Mouse (Mus musculus) gonadal fat pad, adult 2 months (tissue): ENCODE results near the gene 1700003F12Rik. TPM values are rescaled to one million over a fixed set of nuclear protein-coding genes. Genes with fewer than 3 reads are reported as not detected.

Source experiments
- DNase-seq: peaks from one replicate; pipeline ENCODE4 v3.0.0-alpha.2; 2012; ENCODE audit warnings: low read depth
- polyA plus RNA-seq: library from polyadenylated mRNA; depleted of rRNA; stranded (reverse); fragments of >200 nt; gene quantifications from 2 replicates; pipeline ENCODE4 v1.2.3, GENCODE M21; 2012

The 1700003F12Rik gene
- polyA plus RNA-seq, 1 experiment: 1.9 TPM

DNA sequence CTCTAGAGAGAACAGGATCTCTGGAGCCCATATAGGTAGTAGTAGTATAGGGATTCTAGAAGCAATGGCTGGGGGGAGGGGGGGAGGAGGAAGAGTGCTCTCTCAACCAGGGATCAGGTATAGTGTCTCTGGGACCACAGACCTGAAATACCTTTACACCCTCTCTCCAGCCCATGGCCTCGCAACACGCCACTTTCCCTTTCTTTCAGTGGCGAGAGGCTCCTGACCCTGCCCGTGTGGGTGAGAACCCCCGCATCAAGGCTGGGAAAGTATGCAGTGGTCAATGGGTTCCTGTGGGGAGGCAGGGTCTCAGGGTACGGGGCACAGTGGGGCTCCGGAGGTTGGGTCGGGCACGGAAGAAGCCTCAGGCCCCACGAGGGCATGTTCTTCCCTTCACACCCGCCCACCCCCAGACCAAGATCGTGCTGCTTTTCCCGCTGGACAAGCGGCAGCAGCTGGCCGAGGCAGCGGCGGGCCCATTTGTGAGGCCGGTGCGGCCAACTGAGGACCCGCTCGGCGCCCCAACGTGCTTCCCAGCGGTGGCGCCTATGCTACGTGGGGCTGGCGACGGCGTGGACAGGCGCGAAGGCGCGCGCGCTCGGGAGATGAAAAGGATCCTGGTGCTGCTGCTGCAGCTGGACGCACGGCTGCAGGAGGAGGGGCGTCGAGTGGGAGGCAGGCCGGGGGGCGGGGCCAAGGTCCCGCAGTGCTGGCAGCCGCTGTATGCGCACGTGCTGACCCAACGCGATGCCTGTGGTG, 2.4 kb downstream of the 1700003F12Rik start:
- DNase-seq: no peak

DNA sequence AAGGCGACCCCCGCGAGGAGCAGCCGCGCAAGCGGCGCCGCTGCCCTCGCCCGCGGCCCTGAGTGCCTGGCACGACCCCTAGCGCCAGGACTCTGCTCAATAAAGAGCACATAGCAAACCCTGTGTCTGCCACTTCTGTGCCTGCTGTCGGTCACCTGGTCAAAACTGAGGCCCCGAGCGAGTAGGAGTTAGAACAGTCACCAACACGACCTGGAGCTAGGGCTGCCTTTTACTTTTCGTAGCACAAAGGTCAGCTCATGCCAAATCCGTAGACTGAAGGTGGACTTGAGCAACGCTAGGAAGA, 3.0 kb downstream of the 1700003F12Rik start:
- no peak for DNase-seq

DNA sequence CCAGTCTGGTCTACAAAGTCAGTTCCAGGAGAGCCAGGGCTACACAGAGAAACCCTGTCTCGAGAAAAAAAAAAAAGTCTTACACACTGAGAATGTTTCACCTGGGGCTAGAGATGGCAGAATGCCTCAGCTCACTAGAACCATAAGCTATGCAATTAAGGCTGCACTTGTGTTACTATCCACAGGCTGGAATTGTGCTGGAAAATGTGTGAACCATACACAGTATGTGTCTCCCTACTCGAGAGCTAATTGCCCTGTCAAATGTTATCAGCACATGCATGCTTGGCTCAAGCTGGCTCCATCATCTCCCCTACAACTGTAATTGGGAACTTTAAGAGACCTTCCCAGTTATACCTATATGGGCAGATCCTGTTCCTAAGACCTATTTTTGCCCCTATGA, 4.1 kb downstream of the 1700003F12Rik start:
- DNase-seq: no peak

DNA sequence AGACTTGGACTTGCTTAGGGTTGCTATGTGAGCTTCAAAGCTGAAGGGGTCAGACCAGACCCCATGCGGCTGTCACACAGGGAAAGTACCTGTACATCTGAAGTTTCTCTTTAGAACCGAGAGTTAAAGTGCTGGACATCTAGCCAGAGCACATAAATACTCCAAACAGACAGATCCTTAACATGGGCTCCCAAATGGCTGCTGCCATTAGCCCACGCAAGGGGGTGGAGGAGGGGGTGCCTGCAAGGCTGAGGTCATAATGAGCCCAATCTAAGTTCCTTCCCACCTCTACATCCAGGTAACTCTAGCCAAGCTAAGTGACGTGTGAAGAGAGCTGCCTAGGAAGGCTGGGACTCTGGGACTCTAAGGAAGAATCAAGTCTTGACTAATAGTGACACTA, 4.6 kb downstream of the 1700003F12Rik start, which contains the start of gene Actl10:
Actl10 (plus strand) TSS at position 301 of the 400 bp plus-strand sequence.
- DNase-seq: no peak

DNA sequence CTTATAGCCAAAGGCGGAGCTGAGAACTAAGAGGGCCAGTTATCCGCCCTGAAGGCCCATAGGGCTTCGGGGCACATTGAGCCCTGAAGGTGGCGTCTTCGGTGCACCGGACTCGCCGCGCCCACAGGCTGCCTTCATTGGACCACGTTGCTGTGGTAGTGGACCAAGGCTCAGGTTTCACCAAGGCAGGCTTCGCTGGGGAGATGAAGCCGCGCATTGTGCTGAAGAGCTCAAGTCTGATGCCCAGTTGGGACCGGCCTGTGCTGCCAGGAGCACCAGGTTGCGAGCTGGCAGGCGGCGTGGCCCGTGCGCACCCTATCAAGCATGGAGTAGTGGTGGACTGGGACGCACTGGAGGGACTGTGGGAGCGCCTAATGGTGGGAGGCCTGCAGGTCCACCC, 5.0 kb downstream of the 1700003F12Rik start:
- DNase-seq: no peak

DNA sequence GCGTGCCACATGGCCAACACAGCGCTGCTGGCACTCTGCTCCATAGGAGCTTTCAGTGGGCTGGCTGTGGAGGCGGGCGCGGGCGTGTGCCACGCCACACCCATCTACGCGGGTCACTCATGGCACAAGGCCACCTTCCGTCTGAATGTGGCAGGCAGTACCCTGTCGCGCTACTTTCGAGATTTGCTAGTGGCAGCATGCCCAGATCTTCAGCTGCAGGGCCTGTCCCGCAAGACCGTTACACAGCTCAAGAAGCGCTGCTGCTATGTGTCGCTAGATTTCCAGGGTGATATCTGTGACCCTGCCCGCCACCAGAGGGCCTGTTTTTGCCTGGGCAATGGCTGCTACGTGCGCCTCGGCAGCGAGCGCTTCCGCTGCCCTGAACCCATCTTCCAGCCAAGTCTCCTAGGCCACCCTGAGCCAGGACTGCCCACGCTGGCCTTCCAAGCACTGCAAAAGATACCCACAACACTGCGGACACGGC, 5.6 kb downstream of the 1700003F12Rik start:
- no peak for DNase-seq

DNA sequence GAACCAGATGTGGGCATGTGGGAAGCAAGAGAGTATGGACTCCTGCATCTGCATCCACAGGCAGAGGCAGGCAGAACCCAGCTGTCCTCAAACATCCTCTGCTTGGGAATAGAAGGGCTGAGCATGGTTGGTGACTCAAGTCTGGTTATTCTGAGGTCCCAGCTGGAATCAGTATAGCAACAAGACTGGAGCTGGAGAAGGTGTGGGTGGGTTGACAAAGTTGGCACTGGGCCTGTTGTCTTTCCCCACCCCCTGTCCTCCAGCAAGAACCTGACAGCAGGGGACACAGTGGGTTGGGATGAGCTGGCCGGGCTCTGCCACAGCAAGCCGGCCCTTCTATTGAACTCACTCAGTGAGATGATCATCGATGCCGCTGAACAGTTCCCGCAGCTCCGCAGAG, 8.3 kb downstream of the 1700003F12Rik start:
- DNase-seq: no peak

DNA sequence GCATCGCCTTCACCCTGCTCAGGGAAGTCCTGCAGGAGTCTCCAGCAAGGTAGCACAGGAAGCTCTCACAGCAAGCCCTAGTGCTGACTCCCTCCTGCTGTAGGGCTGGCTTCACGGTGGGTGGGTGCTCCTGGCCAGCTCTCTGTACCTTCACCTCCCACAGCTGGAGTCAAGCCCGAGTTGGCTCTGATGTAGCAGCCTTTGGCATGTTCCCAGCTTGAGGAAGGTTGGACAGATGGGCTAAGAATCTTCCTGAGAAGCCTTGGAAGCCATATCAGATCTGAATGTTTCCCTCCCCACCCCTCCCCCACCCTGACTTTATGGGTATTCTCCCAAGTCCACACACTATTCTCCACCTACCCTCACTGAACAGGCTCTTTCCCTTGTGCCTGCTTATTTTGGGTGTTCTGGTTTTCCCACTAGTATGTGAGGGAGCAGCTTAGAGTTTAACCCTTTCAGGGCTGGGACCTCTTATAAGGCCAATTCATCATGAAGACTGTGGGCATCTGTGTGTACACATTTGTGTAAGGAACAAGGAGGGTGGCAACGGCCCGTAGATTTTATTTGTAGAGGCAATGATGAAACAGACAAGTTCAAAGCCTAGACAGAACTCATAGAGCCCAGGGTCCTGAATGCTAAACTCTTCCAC, 10.4 kb downstream of the 1700003F12Rik start:
- DNase-seq: no peak

DNA sequence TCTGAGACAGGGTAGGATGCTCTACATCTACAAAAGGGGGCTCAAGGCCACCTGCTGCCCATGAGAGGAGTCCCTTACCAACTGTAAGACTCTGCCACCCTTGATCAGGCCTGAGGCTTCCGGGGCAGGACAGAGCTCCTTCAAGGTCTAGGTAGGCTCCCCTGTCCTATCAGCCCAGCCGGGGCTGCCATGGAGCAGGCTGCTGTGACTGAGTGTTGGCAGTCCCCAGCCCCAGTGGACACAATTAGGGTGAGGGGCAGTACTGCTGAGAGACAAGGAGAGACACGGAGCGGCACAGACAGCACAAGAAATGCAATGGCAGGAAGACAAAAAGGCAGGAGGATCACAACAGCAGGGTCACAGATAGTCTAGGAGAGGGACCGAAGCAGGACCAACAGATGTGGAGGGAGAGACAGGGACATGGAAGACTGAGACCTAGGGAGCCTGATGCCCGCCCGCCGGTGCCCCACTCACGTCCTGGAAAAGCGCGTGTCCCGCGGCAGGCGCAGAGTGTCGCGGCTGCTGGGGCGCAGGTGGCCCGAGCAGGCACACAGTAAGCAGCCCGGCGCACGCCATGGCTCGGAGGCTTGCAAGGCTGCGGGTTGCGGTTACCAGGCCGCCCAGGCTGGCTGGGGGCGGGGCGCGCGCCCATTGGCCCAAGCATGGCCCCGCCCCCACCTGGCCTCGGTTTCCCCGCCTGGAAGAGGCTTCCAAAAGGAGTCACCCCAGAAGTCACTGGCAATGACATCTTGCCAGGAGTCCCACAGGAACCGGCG, 11.6 kb downstream of the 1700003F12Rik start, which contains the start of gene Necab3:
Necab3 (minus strand) TSS at position 627 of the 776 bp plus-strand sequence.
- no peak for DNase-seq

DNA sequence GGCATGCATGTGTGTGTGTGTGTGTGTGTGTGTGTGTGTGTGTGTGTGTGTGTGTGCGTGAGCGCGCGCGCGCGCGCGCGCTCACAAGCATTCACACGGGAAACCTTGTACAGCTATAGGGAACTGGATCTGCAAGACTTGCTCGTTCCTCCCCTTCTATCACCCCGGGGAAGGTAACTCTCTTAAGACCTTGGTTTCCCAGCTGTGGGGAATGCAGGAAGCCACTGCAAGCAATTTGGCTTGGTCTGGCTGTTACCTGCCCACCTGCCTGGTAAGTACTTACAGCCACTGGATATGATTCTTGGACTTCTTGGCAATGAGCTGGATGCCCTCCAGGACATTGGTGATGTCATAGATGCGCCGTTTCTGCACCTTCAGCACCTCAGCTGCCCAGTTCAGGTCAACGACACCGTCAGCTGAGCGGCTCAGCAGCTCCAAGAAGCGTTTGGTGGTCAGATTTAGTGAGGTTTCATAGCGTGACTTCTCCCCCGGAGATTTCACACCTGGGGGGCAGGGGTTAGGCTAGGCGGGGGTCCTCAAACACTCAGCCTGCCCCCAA, 16.8 kb downstream of the 1700003F12Rik start:
- peak; percentile 56 for DNase-seq

DNA sequence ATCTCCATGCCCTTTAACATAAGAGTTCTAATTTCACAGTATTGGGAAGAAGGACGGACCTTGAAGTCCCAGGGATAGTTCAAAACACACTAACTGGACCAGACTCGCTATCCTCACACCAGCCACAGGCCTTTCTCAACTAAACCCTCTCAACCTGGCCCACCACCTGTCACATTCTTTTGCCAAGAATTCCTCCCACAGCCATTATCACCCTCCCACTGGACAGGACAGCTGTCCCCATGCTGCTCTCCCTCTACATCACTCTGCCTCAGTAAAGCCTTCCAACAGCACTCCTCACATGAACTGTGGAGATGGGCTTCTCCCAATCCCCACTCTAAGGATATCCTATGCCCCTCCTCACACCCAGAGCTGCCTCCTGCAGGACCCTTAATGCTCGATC, 18.7 kb downstream of the 1700003F12Rik start:
- DNase-seq: no peak

DNA sequence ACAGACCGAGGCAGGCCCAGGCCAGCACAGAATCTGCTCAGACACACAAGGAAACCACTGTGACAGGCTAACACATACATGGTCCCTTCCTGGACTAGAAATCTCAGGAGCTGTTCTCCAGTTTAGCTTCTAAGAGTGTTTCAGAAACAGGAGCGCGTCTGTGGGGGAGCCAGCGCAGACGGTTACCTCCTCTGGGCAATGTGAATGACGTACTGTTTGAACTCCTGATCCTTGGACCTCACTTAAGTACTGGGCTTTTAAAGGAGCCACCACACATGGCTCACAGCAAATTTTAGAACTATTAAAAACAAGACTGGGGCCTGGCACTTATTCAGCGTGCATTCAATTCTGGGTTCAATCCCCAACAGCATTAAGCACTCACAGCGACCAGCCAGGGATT, 19.8 kb downstream of the 1700003F12Rik start:
- no peak for DNase-seq

DNA sequence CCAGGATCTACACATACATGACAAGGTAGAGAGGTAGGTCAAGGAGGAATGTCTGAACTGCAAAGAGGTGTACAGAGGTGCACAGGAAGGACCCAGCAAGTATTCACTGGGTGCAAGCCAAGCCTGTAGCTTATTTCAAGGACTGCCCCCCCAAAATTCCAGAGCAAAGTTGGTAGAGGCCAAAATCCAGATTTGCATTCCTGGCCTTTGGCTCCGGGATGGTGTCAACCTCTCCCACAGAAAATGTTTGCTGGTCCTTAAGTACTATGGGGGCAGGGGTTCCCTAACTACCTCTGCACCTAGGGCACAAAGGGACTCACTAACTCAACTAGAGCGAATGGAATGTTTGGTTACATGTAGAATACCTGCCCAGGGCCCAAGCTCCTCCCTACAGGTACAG, 20.9 kb downstream of the 1700003F12Rik start:
- DNase-seq: no peak

DNA sequence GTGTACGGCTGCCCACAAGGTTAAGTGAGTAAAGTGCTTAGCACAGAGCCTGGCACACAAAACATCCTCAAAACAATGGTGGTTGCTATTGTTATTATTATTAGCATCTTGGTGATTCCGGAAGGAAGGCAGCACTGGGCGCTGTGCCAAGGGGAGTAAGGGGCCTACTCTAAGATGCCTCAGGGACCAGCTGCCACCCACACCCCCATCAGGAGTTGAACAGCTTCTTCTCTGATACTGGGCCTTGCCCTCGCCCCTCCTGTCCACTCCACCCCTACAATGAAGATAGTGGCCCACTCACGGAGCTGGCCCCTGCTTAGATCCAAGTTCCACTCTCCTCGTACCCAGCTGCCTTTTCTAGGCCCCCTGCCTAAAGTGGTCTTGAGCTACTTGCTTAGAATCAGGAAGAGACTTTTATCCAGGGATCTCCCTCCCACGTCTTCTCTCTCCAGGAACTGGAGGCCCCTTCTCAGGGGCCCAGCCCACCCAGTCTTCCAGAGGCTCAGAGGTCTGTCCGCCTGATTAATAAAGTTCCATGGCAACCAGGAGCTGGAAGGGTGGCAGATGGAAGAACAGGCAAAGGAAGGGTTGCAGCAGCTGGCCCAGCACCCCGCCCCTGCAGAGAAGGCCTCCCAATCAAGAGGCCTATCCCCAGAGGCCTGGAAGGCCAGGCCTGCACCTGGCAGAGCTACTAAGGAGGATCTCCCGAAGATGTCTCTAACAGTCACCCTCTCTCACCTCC, 21.6 kb downstream of the 1700003F12Rik start:
- DNase-seq: no peak

DNA sequence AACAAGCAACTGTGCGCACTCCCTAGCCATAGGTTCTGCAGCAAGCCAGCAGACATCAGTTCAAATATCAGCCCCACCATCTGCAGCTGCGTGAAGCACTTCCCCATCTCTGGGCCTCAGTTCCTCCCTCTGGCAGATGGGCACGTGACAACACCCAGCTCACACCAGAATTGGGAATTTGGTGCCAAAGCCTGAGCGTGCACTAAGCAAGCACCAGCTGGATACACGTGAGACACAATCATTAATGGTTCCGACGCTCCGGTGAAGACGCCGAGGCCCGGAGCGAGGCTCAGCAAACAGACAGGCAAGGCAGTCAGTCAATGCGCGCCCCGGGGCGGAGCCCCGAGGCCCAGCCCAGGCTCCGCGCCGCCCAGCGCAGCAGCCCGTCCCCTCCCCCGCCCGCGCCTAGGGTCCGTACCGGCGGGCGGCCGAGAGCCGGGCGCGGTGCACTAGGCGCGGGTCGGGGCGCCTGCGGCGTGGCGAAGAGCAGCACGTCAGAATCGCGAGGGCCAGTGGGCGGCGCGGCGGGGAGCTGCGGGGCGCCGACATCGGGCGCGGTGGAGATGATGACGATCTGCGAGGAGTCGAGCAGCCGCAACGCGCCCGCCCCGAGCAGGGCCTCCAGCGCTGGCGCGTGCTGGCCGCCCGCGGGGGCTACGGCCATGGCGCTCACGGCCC, 22.3 kb downstream of the 1700003F12Rik start:
- no peak for DNase-seq

DNA sequence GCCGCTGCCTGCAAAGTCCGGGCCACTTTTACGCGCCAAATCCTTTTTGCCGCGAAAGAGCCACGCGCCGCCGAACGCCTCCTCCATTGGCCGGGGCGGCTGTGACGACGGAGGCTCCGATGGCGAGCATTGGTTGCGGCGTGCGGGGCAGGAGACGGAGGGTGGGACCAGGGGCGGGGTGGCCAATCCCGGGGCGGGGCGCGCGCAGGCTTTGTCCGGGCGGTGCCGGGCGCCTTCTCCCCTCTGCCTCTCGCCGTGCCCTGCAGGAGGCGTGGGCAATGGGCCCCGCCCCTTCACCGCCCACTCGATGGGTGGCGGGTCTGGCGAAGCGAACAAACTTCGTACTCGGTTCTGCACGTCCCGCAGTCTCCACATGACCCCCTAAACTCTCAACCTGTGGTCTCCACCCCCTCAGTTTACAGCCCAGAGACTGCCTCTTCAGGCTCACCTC, 23.0 kb downstream of the 1700003F12Rik start, which contains the start of gene E2f1:
E2f1 (minus strand) TSS at position 57 of the 451 bp plus-strand sequence.
- no peak for DNase-seq

DNA sequence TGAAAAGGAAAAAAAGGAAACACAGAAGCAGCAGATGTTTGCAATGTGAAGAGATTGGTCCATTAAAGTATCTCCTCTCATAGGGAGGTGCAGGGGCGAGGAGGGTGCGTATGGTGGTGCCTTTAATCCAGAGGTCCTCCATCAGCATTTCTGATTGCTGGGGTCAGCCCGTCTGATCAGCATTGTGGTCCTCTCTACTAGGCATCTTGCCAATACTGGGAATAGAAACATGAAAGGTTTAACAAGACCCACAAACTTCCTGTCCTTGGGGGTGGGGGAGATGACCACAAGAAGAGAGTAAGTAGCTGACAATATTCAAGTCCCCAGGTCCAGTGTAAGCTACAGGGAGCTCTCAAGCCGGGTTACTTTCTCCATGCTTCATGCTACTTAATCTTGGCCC, 23.8 kb downstream of the 1700003F12Rik start:
- no peak for DNase-seq

DNA sequence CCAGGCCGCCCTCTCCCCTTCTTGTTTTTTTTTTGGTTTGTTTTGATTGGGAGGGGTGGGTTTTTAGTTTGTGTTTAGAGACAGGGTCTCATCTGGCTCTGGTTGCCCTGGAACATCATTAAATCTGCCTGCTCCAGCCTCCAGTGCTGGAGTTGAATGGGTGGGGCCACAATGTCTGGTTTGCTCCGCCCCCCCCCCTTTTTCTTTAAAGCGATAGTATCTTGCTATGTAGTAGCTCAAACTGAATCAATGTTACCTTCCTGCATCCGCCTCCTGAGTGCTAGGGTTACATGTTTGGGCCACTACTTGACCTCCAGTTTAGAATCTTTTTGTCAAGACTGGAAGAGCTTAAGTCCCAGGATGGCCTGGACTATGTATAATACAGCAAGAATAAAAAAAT, 24.4 kb downstream of the 1700003F12Rik start:
- DNase-seq: no peak

DNA sequence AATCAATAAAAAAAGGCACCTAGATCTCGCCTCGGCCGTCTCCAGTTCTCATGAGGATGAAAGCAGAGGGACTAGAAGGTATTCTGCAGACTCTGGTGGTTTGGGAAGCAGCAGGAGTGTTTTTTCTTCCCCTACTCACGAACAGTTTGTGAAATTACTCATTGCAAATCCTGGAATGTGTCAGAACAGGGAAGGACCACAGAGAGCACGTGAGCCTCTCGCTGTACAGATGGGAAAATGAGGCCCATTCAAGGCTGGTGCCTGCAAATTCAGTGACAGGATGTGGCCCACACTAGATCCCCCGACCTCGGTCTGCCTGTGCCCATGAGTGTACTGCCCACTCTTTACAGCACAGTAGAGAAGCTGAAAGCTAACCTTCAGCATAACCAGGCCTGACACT, 25.1 kb downstream of the 1700003F12Rik start:
- DNase-seq: no peak

DNA sequence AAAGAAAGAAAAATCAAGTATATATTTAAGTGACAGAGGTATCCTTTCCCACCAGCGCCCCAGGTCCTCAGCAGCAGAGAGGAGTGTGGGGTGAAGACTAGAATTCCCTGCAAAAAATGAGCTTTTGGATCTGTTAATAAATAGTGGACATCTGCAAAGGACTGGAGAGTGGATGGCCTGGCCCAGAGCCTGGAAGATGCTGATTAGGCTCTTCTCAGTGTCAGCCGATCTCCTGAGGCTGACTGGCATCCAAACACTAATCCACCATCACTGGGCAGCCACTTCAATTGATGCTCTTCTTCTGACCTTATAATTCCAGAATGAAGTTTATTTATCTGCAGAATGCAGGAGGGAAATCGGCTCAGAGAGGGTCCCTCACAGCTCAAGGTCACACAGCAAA, 26.1 kb downstream of the 1700003F12Rik start:
- no peak for DNase-seq

DNA sequence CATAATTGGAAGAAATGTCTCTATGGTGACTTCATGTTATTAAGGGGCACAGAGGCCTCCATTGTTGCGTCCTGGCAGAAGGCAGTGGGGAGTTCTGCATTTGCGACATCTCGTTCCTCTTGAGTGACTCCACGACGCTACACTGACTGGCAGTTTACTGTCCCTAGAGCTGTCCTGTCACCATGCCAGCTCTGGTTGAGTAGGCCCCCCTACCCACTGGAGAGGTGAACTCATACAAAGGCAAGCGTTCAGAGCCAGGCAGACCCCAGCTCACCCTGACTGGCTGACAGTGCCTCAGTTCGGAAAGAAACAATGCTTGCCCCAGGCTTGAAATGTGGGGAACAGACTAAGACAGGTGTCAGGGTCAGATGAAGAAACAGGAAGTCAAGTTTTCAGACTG, 27.4 kb downstream of the 1700003F12Rik start:
- no peak for DNase-seq
